Mouse (Mus musculus) ES-Bruce4 (cell line): ENCODE data around the gene Slco2a1.

Experiments used
- EP300 ChIP-seq: IDR thresholded peaks from 2 replicates; pipeline ENCODE4 v1.6.1; 2011; ENCODE audit warnings: low read depth, low read length; ENCODE audit not compliant: insufficient read depth
- POLR2A ChIP-seq: IDR thresholded peaks from one replicate; pipeline ENCODE4 v1.8.1; 2011; ENCODE audit warnings: low read length; ENCODE audit not compliant: insufficient read depth

DNA sequence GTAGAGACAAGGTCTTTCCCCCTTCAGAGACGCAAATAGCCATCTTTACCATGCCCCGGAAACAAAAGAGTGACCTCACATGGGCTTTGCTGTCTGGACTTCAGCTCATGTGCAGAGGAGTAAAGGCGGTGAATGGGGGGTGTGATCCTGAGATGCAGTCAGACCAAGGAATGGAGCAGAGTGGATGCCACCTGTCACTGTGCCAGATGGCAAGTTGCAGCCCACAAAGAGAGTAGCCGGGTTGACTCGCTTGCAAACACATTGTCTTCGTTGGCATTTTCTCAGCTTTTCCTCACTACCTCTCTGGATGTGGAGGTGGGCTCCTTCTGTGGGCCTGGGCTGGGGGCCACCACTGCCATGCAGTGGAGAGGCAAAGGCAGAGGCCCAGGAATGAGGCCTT lies 98.2 kb downstream of the Slco2a1 start:
- TF ChIP-seq POLR2A, result no peak
- no peak for TF ChIP-seq EP300
